Mouse (Mus musculus) midbrain, embryonic 12.5 days (tissue): ENCODE measurements around the gene Igfbp6. TPM values are rescaled to one million over a fixed set of nuclear protein-coding genes. Genes with fewer than 3 reads are reported as not detected.

Source experiments
- ATAC-seq: fragments of 200-750 bp; cut with Nextera tagmentation; 2 replicates; pipeline ENCODE4 v1.8.0; 2017; ENCODE audit warnings: low read depth, moderate TSS enrichment, moderate library complexity; ENCODE audit not compliant: low FRiP score
- H3K27ac ChIP-seq: fragments of 300-500 bp; sonication (generic); replicated peaks from 2 replicates; pipeline ENCODE4 v1.5.1; 2016; ENCODE audit warnings: mild to moderate bottlenecking
- H3K27me3 ChIP-seq: fragments of 300-500 bp; sonication (generic); 2 replicates; pipeline ENCODE4 v1.6.1; 2016; ENCODE audit warnings: mild to moderate bottlenecking
- H3K36me3 ChIP-seq: fragments of 300-500 bp; sonication (generic); 2 replicates; pipeline ENCODE4 v1.6.1; 2016
- H3K4me1 ChIP-seq: fragments of 300-500 bp; sonication (generic); 2 replicates; pipeline ENCODE4 v1.6.1; 2016
- H3K4me2 ChIP-seq: fragments of 300-500 bp; sonication (generic); replicated peaks from 2 replicates; pipeline ENCODE4 v1.6.1; 2016; ENCODE audit warnings: mild to moderate bottlenecking, moderate library complexity
- H3K4me3 ChIP-seq: fragments of 300-500 bp; sonication (generic); 2 replicates; pipeline ENCODE4 v1.5.1; 2016; ENCODE audit warnings: mild to moderate bottlenecking
- H3K9ac ChIP-seq: fragments of 300-500 bp; sonication (generic); replicated peaks from 2 replicates; pipeline ENCODE4 v1.6.1; 2016; ENCODE audit warnings: mild to moderate bottlenecking, moderate library complexity
- H3K9me3 ChIP-seq: fragments of 300-500 bp; sonication (generic); 2 replicates; pipeline ENCODE4 v1.6.1; 2016; ENCODE audit warnings: mild to moderate bottlenecking
- WGBS: fragments of 180-500 bp; shearing (Covaris S2); methylation state at CpG from one replicate; pipeline ENCODE4 v1.1.7; 2016; 5-methylcytosine and 5-hydroxymethylcytosine counted together
- polyA plus RNA-seq: library from polyadenylated mRNA; unstranded; fragments of >200 nt; fragmentation: Nextera tagmentation; extraction: Ambion mirVana; gene quantifications from 2 replicates; pipeline ENCODE4 v1.2.1, GENCODE M21; 2016

Igfbp6 gene
- polyA plus RNA-seq, result 0.32 and 0.42 TPM in 2 replicates

DNA sequence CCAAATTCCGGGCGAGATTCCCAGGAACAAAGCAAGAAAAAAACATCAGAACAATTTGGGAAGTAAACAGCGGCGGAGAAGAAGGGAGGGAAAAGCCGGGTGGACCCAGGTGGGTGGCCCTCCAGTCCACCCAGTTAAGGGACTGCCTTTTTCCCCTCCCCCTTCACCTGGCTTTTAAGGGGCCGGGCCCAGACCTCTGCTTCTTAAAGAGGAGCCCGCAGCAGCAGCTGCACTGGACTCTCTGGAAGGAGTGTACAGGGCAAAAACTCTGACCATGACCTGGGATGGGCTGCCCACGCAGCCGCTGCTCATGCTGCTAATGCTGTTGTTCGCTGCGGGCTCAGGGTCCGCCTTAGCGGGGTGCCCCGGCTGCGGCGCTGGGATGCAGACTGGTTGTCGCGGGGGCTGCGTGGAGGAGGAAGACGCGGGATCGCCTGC, at the start of gene Igfbp6:
Gene Igfbp6 (plus strand): TSS at position 89 of the 438 bp plus-strand sequence.
- no peak for ATAC-seq
- no peaks in the 10 kb centered on the region for H3K36me3 ChIP-seq
- peak within 1 kb of the TSS; percentile 28 for H3K4me3 ChIP-seq
- H3K27me3 ChIP-seq, result peaks cover 47% of the 10 kb centered on the region
- no peak within 1 kb of the TSS for H3K27ac ChIP-seq
- peak within 1 kb of the TSS; percentile 39 for H3K4me2 ChIP-seq
- H3K9me3 ChIP-seq, result no peaks in the 10 kb centered on the region
- peak within 1 kb of the TSS; percentile 37 for H3K9ac ChIP-seq
- H3K4me1 ChIP-seq, result peaks cover 9% of the 10 kb centered on the region
- WGBS, result 3% methylated on average over 22 of the region's 22 CpGs

DNA sequence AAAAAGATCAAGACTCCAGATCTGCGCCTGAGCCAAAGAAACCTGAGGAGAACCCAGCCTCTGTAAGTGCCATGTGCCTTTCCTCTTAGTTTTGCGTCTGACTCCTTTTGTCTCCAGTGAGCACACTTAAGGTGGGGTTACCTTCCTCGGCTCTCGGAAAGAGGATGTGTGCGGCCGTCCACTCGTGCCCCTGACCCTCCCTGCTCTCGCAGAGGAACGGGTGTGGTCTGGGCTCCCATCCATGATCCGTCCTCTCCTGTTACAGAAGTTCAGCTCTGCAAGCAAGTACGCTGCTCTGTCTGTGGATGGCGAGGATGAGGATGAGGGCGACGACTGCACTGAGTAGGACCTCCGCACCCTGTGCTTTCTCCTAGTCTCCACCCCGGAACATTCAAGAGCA, 49.2 kb upstream of the Igfbp6 start:
- Histone ChIP-seq H3K4me3 (no peak overlapping the region), H3K4me2 (no peak overlapping the region), H3K36me3 (peaks cover 80% of the 10 kb centered on the region), H3K9me3 (no peaks in the 10 kb centered on the region), H3K27me3 (peaks cover 25% of the 10 kb centered on the region), H3K27ac (no peak overlapping the region), H3K4me1 (peaks cover 15% of the 10 kb centered on the region), H3K9ac (no peak overlapping the region)
- WGBS, result 91% methylated on average over 16 of the region's 16 CpGs
- no peak for ATAC-seq

DNA sequence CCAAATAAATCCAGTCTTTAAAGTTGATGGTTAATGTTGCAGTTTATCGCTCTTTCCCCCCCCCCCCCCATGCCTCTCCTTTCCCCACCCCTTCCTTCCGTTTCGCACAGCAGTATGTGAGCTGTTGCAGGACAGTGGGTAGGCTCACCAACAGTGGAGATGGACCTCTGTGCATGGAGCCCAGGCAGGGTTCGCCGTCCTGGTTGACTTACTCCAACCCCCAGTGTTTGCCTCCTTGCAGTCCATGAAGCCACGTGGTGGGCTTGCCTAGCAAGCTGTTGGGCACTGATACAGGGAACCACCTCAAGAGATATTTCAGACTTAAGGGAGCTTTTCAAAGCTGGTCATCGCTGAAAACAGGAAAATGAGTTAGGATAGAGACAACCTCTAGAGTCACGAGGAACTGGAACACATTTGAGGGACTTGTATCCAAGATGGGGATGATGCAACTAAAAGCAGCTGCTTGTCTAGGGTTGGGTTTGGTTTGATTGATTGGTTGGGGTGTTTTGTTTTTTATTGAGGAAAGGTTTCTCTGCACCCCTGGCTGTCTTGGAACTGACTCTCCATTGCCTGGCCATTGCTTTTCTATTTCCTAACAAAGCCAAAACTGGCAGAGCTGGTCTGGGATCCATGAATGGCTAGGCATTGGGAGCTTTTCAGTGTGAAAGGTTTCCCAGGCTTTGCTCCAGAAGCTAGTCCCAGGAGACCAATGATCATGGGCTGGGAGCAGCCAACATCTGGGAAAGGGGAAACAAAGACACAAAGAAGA, 46.8 kb upstream of the Igfbp6 start:
- Histone ChIP-seq H3K27ac (no peak overlapping the region), H3K27me3 (peaks cover 48% of the 10 kb centered on the region), H3K36me3 (peaks cover 56% of the 10 kb centered on the region), H3K4me3 (no peak overlapping the region), H3K4me1 (peaks cover 37% of the 10 kb centered on the region), H3K9ac (no peak overlapping the region), H3K4me2 (no peak overlapping the region), H3K9me3 (no peaks in the 10 kb centered on the region)
- WGBS, result 80% methylated on average over 8 of the region's 8 CpGs
- ATAC-seq, result no peak

DNA sequence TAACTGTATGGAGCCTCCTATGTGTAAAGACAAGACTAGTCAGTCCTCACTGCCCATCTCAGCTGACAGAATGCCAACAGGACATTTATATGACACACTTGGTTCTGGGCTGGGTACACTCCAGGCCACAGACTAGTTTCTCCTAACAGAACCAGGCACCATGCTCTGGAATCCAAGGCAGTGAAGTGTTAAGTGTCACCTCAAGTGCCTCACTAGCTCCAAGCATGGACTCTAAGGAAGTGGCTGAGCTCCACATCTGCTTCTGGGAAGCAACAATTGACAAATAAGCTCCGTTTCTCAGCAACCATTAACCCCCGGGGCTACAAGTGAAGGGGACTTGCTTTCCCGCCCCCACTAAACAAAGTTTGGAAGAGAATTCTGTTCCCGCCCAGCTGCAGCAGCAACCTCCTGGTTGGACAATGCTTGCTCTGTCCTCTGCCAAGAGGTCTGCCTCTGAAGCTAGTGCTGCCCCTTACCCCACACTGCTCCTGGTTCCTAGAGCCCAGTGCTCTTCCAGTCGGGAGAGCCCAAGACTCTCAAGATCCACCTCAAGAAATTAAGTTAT, 46.1 kb upstream of the Igfbp6 start:
- Histone ChIP-seq H3K36me3 (peaks cover 49% of the 10 kb centered on the region), H3K4me2 (no peak overlapping the region), H3K27me3 (peaks cover 56% of the 10 kb centered on the region), H3K9me3 (no peaks in the 10 kb centered on the region), H3K27ac (no peak overlapping the region), H3K4me1 (peaks cover 45% of the 10 kb centered on the region), H3K9ac (no peak overlapping the region), H3K4me3 (no peak overlapping the region)
- WGBS, result 28% methylated on average over 5 of the region's 5 CpGs
- no peak for ATAC-seq

DNA sequence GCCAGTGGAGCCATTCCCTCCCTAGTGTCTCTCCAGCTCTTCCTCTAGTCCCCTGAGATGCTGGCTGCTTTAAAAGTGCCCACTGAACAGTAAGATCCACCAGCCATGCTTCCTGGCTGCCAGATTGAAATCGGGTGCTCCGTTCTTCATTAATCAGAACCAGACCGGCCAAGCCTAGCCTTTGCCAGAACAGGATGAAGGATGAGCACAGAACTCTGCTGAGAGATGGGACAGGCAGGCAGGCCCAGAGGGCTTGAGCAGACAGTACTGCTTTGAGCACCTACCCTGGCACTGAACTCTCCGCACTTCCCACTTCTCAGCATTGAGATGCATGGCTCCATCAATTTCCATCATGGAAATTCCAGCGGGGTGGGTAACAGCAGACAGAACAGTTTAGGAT, 44.9 kb upstream of the Igfbp6 start:
- Histone ChIP-seq H3K4me1 (peaks cover 57% of the 10 kb centered on the region), H3K27me3 (peaks cover 66% of the 10 kb centered on the region), H3K4me2 (peak overlapping the region; percentile 87), H3K27ac (no peak overlapping the region), H3K9ac (no peak overlapping the region; the same call in 1 of the 2 replicates), H3K36me3 (peaks cover 37% of the 10 kb centered on the region), H3K4me3 (no peak overlapping the region), H3K9me3 (no peaks in the 10 kb centered on the region)
- no peak for ATAC-seq
- 54% methylated on average over 5 of the region's 5 CpGs for WGBS

DNA sequence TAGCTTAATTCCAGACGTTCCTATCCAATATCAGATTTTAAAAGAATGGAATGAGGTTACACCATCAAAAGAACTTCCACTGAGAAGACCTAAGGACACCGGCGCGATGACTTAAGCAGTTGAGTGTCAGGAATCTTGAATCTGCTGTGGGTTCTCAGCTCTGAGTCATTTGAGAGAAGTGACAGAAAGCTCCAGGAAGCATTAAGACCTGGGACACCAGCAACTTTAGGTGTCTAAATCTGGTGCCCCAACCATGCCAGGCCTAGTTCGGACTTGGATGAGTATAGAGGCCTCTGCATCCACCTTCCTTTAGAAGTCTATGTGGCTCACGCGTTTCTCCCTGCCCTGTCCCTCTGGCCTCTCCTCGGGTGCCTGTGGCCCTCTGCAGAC, 44.4 kb upstream of the Igfbp6 start:
- peak overlapping the region; percentile 35; the same call in 1 of the 2 replicates for H3K27ac ChIP-seq
- H3K4me1 ChIP-seq, result peaks cover 58% of the 10 kb centered on the region
- 30% methylated on average over 8 of the region's 8 CpGs for WGBS
- H3K9me3 ChIP-seq, result no peaks in the 10 kb centered on the region
- peaks cover 32% of the 10 kb centered on the region for H3K36me3 ChIP-seq
- peak overlapping the region; percentile 62 for H3K9ac ChIP-seq
- H3K4me2 ChIP-seq, result peak overlapping the region; percentile 87
- no peak for ATAC-seq
- H3K4me3 ChIP-seq, result peak overlapping the region; percentile 54
- H3K27me3 ChIP-seq, result peaks cover 71% of the 10 kb centered on the region

DNA sequence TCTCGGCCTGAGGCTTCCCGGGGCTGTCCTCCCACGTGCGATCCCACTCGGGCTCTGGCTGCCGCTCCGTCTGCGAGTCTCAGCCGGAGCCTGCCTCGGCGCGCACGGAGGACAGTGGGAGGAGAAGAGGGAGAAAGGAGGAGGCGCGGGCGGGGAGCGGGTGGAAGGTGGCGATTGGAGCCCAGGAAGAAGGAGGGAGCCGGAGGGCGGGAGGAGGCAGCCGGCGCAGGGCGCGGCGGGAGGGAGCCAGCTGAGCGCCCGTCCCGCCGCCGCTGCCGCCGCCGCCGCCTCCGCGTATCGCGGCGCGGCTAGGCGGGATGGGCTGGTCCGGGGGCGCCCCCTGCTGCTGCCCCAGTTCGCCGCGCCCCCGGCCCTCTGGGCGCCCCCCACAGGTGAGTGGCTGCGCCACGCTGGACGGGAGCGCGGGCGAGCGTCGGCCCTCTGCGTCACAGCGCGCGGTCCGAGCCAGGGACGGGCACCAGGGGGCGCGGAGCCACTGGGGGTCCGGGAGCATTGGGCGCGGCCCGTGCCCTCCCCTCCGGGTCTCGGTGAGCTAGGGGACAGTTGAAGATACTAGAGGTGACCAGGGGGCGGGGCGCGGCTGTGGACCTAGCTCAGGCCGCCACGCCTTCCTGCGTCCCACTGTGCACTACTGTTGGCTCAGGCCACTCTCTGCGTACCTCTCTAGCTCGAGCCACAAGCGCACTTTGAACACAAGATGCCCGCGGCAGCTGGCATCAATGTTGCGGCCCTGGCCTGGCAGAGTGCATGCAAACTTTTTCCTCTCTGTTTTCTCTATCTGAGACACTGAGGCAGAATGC, 43.8 kb upstream of the Igfbp6 start, which contains the start of gene Tns2:
Gene Tns2 (plus strand): TSS at position 253 of the 821 bp plus-strand sequence.
- peak; percentile 72 for ATAC-seq
- H3K27me3 ChIP-seq, result peaks cover 76% of the 10 kb centered on the region
- peaks cover 58% of the 10 kb centered on the region for H3K4me1 ChIP-seq
- H3K4me2 ChIP-seq, result peak within 1 kb of the TSS; percentile 87
- peak within 1 kb of the TSS; percentile 35 for H3K27ac ChIP-seq
- H3K36me3 ChIP-seq, result peaks cover 26% of the 10 kb centered on the region
- peak within 1 kb of the TSS; percentile 54 for H3K4me3 ChIP-seq
- no peaks in the 10 kb centered on the region for H3K9me3 ChIP-seq
- WGBS, result 1% methylated on average over 69 of the region's 82 CpGs
- peak within 1 kb of the TSS; percentile 62 for H3K9ac ChIP-seq

DNA sequence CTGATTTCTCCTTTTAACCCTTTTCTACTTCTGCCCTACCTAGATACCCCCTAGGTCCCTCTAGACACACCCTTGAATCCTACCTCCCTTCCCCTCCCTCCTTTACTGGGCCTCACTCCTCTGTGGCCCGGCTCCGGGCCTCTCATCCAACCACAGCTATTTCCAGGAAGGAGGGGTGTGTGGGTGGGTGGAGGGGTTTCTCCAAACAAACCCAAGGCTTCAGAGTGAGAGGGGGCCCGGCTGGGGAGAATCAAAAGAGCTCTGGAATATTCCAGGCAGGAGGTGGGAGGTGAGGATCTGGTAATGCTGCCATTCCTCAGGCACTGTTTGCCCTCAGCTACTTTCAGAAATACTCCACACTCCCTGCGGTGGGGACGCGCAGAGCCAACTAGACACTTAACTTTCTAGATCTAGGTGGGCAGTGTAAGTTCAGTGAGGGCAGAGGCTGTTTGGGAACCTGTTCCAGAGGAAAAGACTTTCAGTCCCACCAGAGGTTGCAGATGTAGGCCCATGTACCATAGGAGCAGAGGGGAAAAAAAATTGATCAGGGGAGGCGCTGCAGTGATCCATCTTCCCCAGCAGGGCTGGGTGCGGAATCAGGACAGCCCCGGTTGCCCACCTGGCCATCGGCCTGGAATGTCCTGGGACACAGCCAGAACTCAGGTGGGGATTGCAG, 43.0 kb upstream of the Igfbp6 start:
- 27% methylated on average over 10 of the region's 10 CpGs for WGBS
- Histone ChIP-seq H3K9me3 (no peaks in the 10 kb centered on the region), H3K4me3 (peak overlapping the region; percentile 54), H3K36me3 (peaks cover 18% of the 10 kb centered on the region), H3K4me2 (peak overlapping the region; percentile 87), H3K9ac (peak overlapping the region; percentile 62; the same call in 1 of the 2 replicates), H3K27ac (peak overlapping the region; percentile 47; the same call in 1 of the 2 replicates), H3K27me3 (peaks cover 84% of the 10 kb centered on the region), H3K4me1 (peaks cover 63% of the 10 kb centered on the region)
- ATAC-seq, result 0 out of 2 replicates have a peak, but pooled peaks have one; percentile 5

DNA sequence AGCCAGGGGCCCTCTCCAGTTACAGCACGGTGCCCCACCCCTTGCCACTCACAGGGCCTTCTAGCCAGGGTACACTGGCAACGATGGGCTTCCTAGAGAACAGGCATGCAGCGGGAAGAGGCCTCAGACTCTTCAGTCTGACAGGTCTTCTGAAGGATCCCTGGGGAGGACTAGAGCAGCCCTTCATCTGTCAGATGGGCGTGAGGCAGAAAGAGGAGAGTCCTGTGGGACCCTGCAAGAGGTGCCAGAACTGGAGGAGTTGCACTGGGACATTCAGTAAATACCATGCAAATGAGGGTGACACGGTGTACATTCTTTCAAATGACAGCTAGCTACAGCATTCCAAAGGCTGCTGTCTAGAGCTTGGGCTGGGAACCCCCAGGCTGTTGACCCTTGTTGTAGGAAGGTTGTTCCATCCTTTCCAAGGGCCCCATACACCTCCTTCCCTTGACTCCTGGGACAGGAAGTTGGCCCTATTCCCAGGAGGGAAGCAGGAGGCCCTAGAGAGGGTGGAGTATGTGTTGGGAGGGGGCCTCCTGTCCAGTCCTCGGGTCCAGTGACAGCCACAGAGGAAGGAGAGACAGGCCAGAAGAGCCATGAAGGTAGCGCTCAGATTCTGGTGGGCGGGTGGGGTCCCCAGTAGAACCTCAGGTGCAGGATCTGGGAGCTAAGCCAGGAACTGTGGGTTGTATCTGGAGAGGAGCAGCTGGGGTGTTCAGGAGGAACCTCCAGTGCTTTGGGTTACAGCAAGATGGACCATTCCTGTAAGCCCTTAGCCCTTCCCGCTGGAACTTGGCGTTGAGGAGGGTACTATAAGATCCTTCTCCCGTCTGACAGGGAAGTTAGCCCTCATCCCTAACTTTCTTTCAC, 42.3 kb upstream of the Igfbp6 start:
- Histone ChIP-seq H3K27me3 (peaks cover 92% of the 10 kb centered on the region), H3K4me3 (no peak overlapping the region), H3K9me3 (no peaks in the 10 kb centered on the region), H3K4me2 (peak overlapping the region; percentile 87; the same call in 1 of the 2 replicates), H3K36me3 (peaks cover 12% of the 10 kb centered on the region), H3K9ac (no peak overlapping the region), H3K27ac (peak overlapping the region; percentile 47; the same call in 1 of the 2 replicates), H3K4me1 (peaks cover 71% of the 10 kb centered on the region)
- ATAC-seq, result no peak
- 36% methylated on average over 11 of the region's 11 CpGs for WGBS

DNA sequence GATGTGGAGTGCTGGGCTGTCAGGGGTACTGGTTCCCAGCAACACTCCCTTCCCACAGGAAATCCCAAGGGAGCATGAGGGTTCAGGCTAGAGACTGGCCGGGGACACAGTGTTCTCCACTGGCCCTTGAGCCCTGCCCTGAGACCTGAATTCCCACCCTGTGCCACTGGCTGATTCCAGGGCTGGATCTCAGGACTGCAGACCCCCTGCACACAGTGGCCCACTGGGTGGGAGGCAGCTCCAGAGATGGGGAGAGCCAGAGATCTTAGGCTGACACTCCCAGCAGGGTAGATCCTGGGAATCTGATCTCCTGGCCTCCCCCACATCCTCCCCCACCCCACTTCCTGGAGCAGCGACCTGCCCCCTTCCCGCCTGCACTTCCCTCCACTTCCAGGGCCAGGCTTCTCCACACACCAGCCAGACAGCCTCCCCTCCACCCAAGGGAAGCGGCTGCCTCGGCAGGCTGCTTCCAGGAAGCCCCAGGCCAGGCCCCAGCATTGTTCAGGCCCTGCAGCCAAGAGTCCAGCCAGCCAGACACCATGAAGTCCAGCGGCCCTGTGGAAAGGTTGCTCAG, 41.5 kb upstream of the Igfbp6 start:
- ATAC-seq, result no peak
- peak overlapping the region; percentile 47 for H3K27ac ChIP-seq
- H3K9me3 ChIP-seq, result no peaks in the 10 kb centered on the region
- peaks cover 78% of the 10 kb centered on the region for H3K4me1 ChIP-seq
- 13% methylated on average over 6 of the region's 6 CpGs for WGBS
- H3K4me3 ChIP-seq, result no peak overlapping the region
- peaks cover 5% of the 10 kb centered on the region for H3K36me3 ChIP-seq
- 0 out of 2 replicates have a peak overlapping the region, but pooled peaks have one; percentile 32 for H3K9ac ChIP-seq
- H3K4me2 ChIP-seq, result peak overlapping the region; percentile 10; the same call in 1 of the 2 replicates
- peaks cover 97% of the 10 kb centered on the region for H3K27me3 ChIP-seq
